Mouse (Mus musculus): Measurements from ENCODE around the gene Prkd2. TPM values are rescaled to one million over a fixed set of nuclear protein-coding genes. Genes with fewer than 3 reads are reported as not detected.

Prkd2 gene
- total and polyA plus RNA-seq, 3 experiments: 9.8 to 39.0 (median 18.0) TPM

DNA sequence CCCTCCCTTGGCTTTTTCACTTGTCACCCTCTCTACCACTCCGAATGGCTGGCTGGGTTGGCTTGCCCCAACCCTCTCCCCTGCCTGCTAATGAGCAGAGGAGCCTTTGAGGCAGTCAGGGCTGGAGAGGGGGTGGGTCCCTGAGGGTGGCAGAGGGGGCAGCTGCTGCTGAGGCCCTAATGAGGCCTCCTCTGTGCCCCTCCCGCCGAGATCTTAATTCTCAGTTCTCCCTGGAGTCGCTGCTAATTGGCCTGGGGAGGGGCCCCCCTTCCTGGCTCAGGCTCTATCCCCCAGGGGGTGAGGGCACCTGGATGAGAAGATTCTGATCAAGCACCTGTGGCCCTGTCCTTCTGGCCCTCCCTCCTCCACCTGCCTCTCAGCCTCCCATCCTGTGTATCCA lies 51.6 kb downstream of the Prkd2 start:
- in situ Hi-C loops (cut with MboI; ENCODE audit: low pct_ligation_motif_present, low pct_unique_long_range_greater_than_20kb, low sequenced_read_pairs): no loop called here

DNA sequence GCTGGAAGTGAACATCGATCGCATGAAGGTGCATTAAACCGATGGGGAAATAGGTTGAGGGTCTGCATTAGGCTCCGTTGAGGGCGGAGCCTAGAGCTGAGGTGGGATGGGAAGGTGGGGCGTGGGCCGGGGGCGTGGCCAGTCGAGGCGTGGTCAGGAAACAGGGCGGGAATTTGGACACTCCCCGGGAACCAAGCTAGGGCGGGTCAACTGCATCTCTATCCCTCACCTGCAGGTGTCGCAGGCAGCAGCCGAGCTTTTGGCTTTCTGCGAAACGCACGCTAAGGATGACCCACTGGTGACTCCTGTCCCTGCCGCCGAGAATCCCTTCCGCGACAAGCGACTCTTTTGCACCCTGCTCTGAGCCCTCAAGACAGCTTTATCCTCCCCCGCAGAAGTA lies 52.3 kb downstream of the Prkd2 start:
- 0 out of 2 replicates have a peak, but pooled peaks have one; percentile 84 for TF ChIP-seq E2F4 (IDR thresholded peaks at IDR 0.05; ENCODE audit: insufficient replicate concordance, low read depth, low read length)
- no peak for TF ChIP-seq TBP (conservative IDR thresholded peaks at IDR 0.05; ENCODE audit: low read depth, low read length)
- TF ChIP-seq JUND (conservative IDR thresholded peaks at IDR 0.05; ENCODE audit: low read depth, low read length): no peak
- no peak for TF ChIP-seq PAX5 (IDR thresholded peaks at IDR 0.05; ENCODE audit: low read length)
- TF ChIP-seq MAZ (IDR thresholded peaks at IDR 0.05; ENCODE audit: low read depth, low read length): no peak
- no peak for TF ChIP-seq HCFC1 (IDR thresholded peaks at IDR 0.05; ENCODE audit: low read depth, low read length)
- peak; percentile 31; the same call in 1 of the 2 replicates for TF ChIP-seq MEF2A (IDR thresholded peaks at IDR 0.05; ENCODE audit: borderline replicate concordance, low read depth, low read length)
- TF ChIP-seq SIN3A (IDR thresholded peaks at IDR 0.05; ENCODE audit: low read length): no peak
- TF ChIP-seq TCF12 (IDR thresholded peaks at IDR 0.05; ENCODE audit: low read depth, low read length): 0 out of 2 replicates have a peak, but pooled peaks have one; percentile 11
- TF ChIP-seq RAD21 (IDR thresholded peaks at IDR 0.05; ENCODE audit: low read depth, low read length): peak; percentile 56
- TF ChIP-seq MXI1 (IDR thresholded peaks at IDR 0.05; ENCODE audit: low read depth, low read length): no peak
- TF ChIP-seq IRF4 (IDR thresholded peaks at IDR 0.05; ENCODE audit: low read depth, low read length): peak; percentile 23; the same call in 1 of the 2 replicates
- no peak for TF ChIP-seq ZC3H11A (IDR thresholded peaks at IDR 0.05; ENCODE audit: low read depth, low read length)
- TF ChIP-seq ZMIZ1 (IDR thresholded peaks at IDR 0.05; ENCODE audit: low read depth, low read length): no peak
- TF ChIP-seq CTCF (conservative IDR thresholded peaks at IDR 0.05 in 1 of 2, IDR thresholded peaks at IDR 0.05 in 1 of 2; ENCODE audit: low read depth in 2 of 2, low read length in 2 of 2): peak; percentile 53 to 92
- peak; percentile 49; the same call in 1 of the 2 replicates for TF ChIP-seq POLR2A (IDR thresholded peaks at IDR 0.05; ENCODE audit: low read depth, low read length)
- TF ChIP-seq RCOR1 (conservative IDR thresholded peaks at IDR 0.05; ENCODE audit: low read depth, low read length): no peak
- TF ChIP-seq SMC3 (IDR thresholded peaks at IDR 0.05; ENCODE audit: low read depth, low read length): peak; percentile 93
- peak overlapping the region; percentile 55 for H3K4me2 ChIP-seq (ENCODE audit: insufficient read depth, low read depth, poor library complexity, severe bottlenecking)
- peaks cover 6% of the 10 kb centered on the region for H3K27me3 ChIP-seq (replicated peaks)
- H3K4me3 ChIP-seq (replicated peaks in 1 of 3; ENCODE audit: low read depth in 2 of 3, low read length in 2 of 3, poor library complexity in 1 of 3): peak overlapping the region in 2 of 3 experiments; percentile 32 to 51
- peak; percentile 74 for DNase-seq (ENCODE audit: extremely low read depth)
- no peaks in the 10 kb centered on the region for H3K36me3 ChIP-seq (replicated peaks in 1 of 2; ENCODE audit: control insufficient read depth in 1 of 2, insufficient read depth in 1 of 2, low read length in 1 of 2)
- dilution Hi-C loops (cut with MboI; ENCODE audit: extremely low pct_ligation_motif_present, extremely low pct_unique_long_range_greater_than_20kb, low sequenced_read_pairs): no loop called here
- in situ Hi-C loops (cut with MboI; ENCODE audit: low pct_ligation_motif_present, low pct_unique_long_range_greater_than_20kb, low sequenced_read_pairs): no loop called here
- H3K79me2 ChIP-seq (replicated peaks; ENCODE audit: control insufficient read depth, extremely low read depth, insufficient read depth, poor library complexity, severe bottlenecking): no peaks in the 10 kb centered on the region
- H3K27ac ChIP-seq (ENCODE audit: insufficient read depth, low read depth): no peak overlapping the region
- H3K4me1 ChIP-seq (ENCODE audit: control insufficient read depth in 1 of 2, insufficient read depth in 2 of 2): peaks cover 15 to 48% of the 10 kb centered on the region in 2 experiments
- 0 out of 2 replicates have a peak overlapping the region, but pooled peaks have one; percentile 2 for H3K9ac ChIP-seq (ENCODE audit: insufficient read depth, low read depth)
- H3K9me3 ChIP-seq (replicated peaks; ENCODE audit: low read length): no peaks in the 10 kb centered on the region

More for the DNA sequence above, 51.6 kb downstream of the Prkd2 start:
- H3K36me3 ChIP-seq (replicated peaks in 1 of 2; ENCODE audit: control insufficient read depth in 1 of 2, insufficient read depth in 1 of 2, low read length in 1 of 2): no peaks in the 10 kb centered on the region
- DNase-seq (ENCODE audit: extremely low read depth): no peak
- no peak overlapping the region for H3K27ac ChIP-seq (ENCODE audit: insufficient read depth, low read depth)
- H3K9ac ChIP-seq (ENCODE audit: insufficient read depth, low read depth): no peak overlapping the region
- H3K4me3 ChIP-seq (replicated peaks in 1 of 3; ENCODE audit: low read depth in 2 of 3, low read length in 2 of 3, poor library complexity in 1 of 3): no peak overlapping the region
- H3K9me3 ChIP-seq (replicated peaks; ENCODE audit: low read length): no peaks in the 10 kb centered on the region
- no peaks in the 10 kb centered on the region for H3K79me2 ChIP-seq (replicated peaks; ENCODE audit: control insufficient read depth, extremely low read depth, insufficient read depth, poor library complexity, severe bottlenecking)
- dilution Hi-C loops (cut with MboI; ENCODE audit: extremely low pct_ligation_motif_present, extremely low pct_unique_long_range_greater_than_20kb, low sequenced_read_pairs): no loop called here
- H3K27me3 ChIP-seq (replicated peaks): peaks cover 6% of the 10 kb centered on the region
- H3K4me2 ChIP-seq (ENCODE audit: insufficient read depth, low read depth, poor library complexity, severe bottlenecking): no peak overlapping the region
- H3K4me1 ChIP-seq (ENCODE audit: control insufficient read depth in 1 of 2, insufficient read depth in 2 of 2): peaks cover 11 to 41% of the 10 kb centered on the region in 2 experiments
- TF ChIP-seq POLR2AphosphoS2 (IDR thresholded peaks at IDR 0.05; ENCODE audit: low read depth, low read length): no peak
- no peak for TF ChIP-seq MYC (IDR thresholded peaks at IDR 0.05; ENCODE audit: low read depth, low read length)
- TF ChIP-seq IRF4 (IDR thresholded peaks at IDR 0.05; ENCODE audit: low read depth, low read length): no peak
- no peak for TF ChIP-seq EP300 (IDR thresholded peaks at IDR 0.05; ENCODE audit: low read length)
- no peak for TF ChIP-seq TBP (conservative IDR thresholded peaks at IDR 0.05; ENCODE audit: low read depth, low read length)
- TF ChIP-seq BHLHE40 (IDR thresholded peaks at IDR 0.05; ENCODE audit: low read depth, low read length): no peak
- TF ChIP-seq ETS1 (conservative IDR thresholded peaks at IDR 0.05; ENCODE audit: low read depth, low read length): no peak
- TF ChIP-seq KAT2A (IDR thresholded peaks at IDR 0.05; ENCODE audit: insufficient replicate concordance, low read length): no peak
- TF ChIP-seq E2F4 (IDR thresholded peaks at IDR 0.05; ENCODE audit: insufficient replicate concordance, low read depth, low read length): no peak
- TF ChIP-seq MAFK (IDR thresholded peaks at IDR 0.05; ENCODE audit: insufficient replicate concordance, low read length): no peak
- no peak for TF ChIP-seq HCFC1 (IDR thresholded peaks at IDR 0.05; ENCODE audit: low read depth, low read length)
- no peak for TF ChIP-seq MXI1 (IDR thresholded peaks at IDR 0.05; ENCODE audit: low read depth, low read length)
- no peak for TF ChIP-seq POLR2A (IDR thresholded peaks at IDR 0.05; ENCODE audit: low read depth, low read length)
- no peak for TF ChIP-seq MAX (IDR thresholded peaks at IDR 0.05; ENCODE audit: low read length)
- no peak for TF ChIP-seq ZKSCAN1 (IDR thresholded peaks at IDR 0.05; ENCODE audit: borderline replicate concordance, low read depth, low read length)
- no peak for TF ChIP-seq CHD2 (IDR thresholded peaks at IDR 0.05; ENCODE audit: low read length)
- no peak for TF ChIP-seq ELF1 (IDR thresholded peaks at IDR 0.05; ENCODE audit: low read depth, low read length)
- TF ChIP-seq CTCF (conservative IDR thresholded peaks at IDR 0.05 in 1 of 2, IDR thresholded peaks at IDR 0.05 in 1 of 2; ENCODE audit: low read depth in 2 of 2, low read length in 2 of 2): no peak
